Mouse (Mus musculus) lung, adult 2 months (tissue): ENCODE measurements around the gene 1500011B03Rik.

ENCODE experiments used
- CTCF ChIP-seq: fragments of 200-500 bp; IDR thresholded peaks from 2 replicates; pipeline ENCODE4 v1.5.1; 2011; ENCODE audit warnings: mild to moderate bottlenecking, low read length, control low read depth; ENCODE audit not compliant: insufficient read depth
- POLR2A ChIP-seq: fragments of 200-500 bp; IDR thresholded peaks from 2 replicates; pipeline ENCODE4 v1.6.1; 2011; ENCODE audit warnings: low read depth, mild to moderate bottlenecking, control low read depth, low read length, borderline replicate concordance; ENCODE audit errors: extremely low read depth

DNA sequence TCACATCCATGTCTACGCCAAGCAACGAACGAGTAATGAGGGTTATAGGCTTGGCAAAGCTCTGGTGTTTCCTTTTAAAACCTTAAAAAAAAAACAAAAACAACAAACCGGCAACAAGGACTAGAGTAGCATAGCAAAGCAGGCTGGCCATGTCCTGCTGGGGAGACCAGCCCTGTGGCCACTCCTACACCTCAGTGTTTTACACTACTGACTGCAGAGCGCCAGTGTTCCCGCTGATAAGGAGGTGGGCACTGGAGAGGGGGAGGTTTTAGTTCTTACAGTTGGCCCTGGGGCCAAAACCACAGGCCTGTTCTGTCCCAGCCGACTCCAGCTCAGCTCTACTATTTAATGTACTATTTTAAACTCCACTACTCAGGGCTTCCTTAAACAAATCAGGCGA is 15.8 kb downstream of the 1500011B03Rik start:
- TF ChIP-seq CTCF (no peak), POLR2A (no peak)
